Mouse (Mus musculus) hindlimb bud, embryonic 11.5 days (tissue): ENCODE data around the gene Sh2d7.

ENCODE experiments used
- DNase-seq: peaks from one replicate; pipeline ENCODE4 v3.0.0-alpha.2; 2012; ENCODE audit warnings: low read depth, low spot score; ENCODE audit errors: extremely low spot score

Sh2d7 gene

GRCm38 (mm10) chr9:54538684-54539083 is at the start of gene Sh2d7:
TSS of gene Sh2d7 (plus strand) at chr9:54538984.
- DNase-seq: no peak

- no peak for DNase-seq
Observed at GRCm38 (mm10) chr9:54489599-54489998, 49.2 kb upstream of the Sh2d7 start.

- DNase-seq: no peak
Observed at GRCm38 (mm10) chr9:54490431-54490830, 48.4 kb upstream of the Sh2d7 start.

- no peak for DNase-seq
Observed at GRCm38 (mm10) chr9:54499291-54499690, 39.5 kb upstream of the Sh2d7 start.

GRCm38 (mm10) chr9:54499791-54500190 is 39.0 kb upstream of the Sh2d7 start:
- no peak for DNase-seq

- DNase-seq: no peak
Observed at GRCm38 (mm10) chr9:54500832-54501452, 37.8 kb upstream of the Sh2d7 start.

- peak; percentile 77 for DNase-seq
Observed at GRCm38 (mm10) chr9:54501453-54502110, 37.2 kb upstream of the Sh2d7 start, which contains the start of gene Dmxl2. TSS of gene Dmxl2 (minus strand) at chr9:54501626.

GRCm38 (mm10) chr9:54502111-54502495 is 36.7 kb upstream of the Sh2d7 start:
- no peak for DNase-seq

GRCm38 (mm10) chr9:54502873-54503272 is 35.9 kb upstream of the Sh2d7 start:
- no peak for DNase-seq

GRCm38 (mm10) chr9:54515991-54516390 is 22.8 kb upstream of the Sh2d7 start:
- DNase-seq: no peak

- DNase-seq: no peak
Observed at GRCm38 (mm10) chr9:54518921-54519320, 19.9 kb upstream of the Sh2d7 start.

- no peak for DNase-seq
Observed at GRCm38 (mm10) chr9:54520286-54520685, 18.5 kb upstream of the Sh2d7 start.

GRCm38 (mm10) chr9:54527694-54528093 is 11.1 kb upstream of the Sh2d7 start:
- DNase-seq: no peak

- DNase-seq: no peak
Observed at GRCm38 (mm10) chr9:54529950-54530349, 8.8 kb upstream of the Sh2d7 start.

- no peak for DNase-seq
Observed at GRCm38 (mm10) chr9:54530836-54531235, 7.9 kb upstream of the Sh2d7 start.

GRCm38 (mm10) chr9:54531421-54531820 is 7.4 kb upstream of the Sh2d7 start:
- DNase-seq: no peak

- no peak for DNase-seq
Observed at GRCm38 (mm10) chr9:54532926-54533325, 5.9 kb upstream of the Sh2d7 start.

GRCm38 (mm10) chr9:54533975-54534374 is 4.8 kb upstream of the Sh2d7 start:
- no peak for DNase-seq

GRCm38 (mm10) chr9:54536236-54536635 is 2.5 kb upstream of the Sh2d7 start:
- DNase-seq: no peak

- no peak for DNase-seq
Observed at GRCm38 (mm10) chr9:54537030-54537429, 1.8 kb upstream of the Sh2d7 start.

- DNase-seq: no peak
Observed at GRCm38 (mm10) chr9:54537480-54537879, 1.3 kb upstream of the Sh2d7 start.

GRCm38 (mm10) chr9:54538244-54538643 is 540 bp upstream of the Sh2d7 start:
- DNase-seq: no peak

- no peak for DNase-seq
Observed at GRCm38 (mm10) chr9:54540801-54541200, 2.0 kb downstream of the Sh2d7 start.
